Mouse (Mus musculus): ENCODE results near the gene Olig2.

Olig2 gene

GRCm38 (mm10) chr16:91225233-91226037, at the start of gene Olig2:
TSS of gene Olig2 (plus strand) at chr16:91225457.
- no peak for DNase-seq

GRCm38 (mm10) chr16:91175892-91176291, 49.4 kb upstream of the Olig2 start:
- DNase-seq: no peak

GRCm38 (mm10) chr16:91187046-91187445, 38.2 kb upstream of the Olig2 start:
- DNase-seq: no peak

GRCm38 (mm10) chr16:91187662-91188061, 37.6 kb upstream of the Olig2 start:
- DNase-seq: no peak

- DNase-seq: no peak
Observed at GRCm38 (mm10) chr16:91188304-91188703, 37.0 kb upstream of the Olig2 start.

- no peak for DNase-seq
Observed at GRCm38 (mm10) chr16:91191233-91191632, 34.0 kb upstream of the Olig2 start.

GRCm38 (mm10) chr16:91191663-91192237, 33.5 kb upstream of the Olig2 start:
- DNase-seq: no peak

- no peak for DNase-seq
Observed at GRCm38 (mm10) chr16:91192672-91193354, 32.4 kb upstream of the Olig2 start.

- DNase-seq: no peak
Observed at GRCm38 (mm10) chr16:91199815-91200214, 25.4 kb upstream of the Olig2 start.

GRCm38 (mm10) chr16:91202989-91203388, 22.3 kb upstream of the Olig2 start:
- no peak for DNase-seq

- DNase-seq: no peak
Observed at GRCm38 (mm10) chr16:91206371-91206770, 18.9 kb upstream of the Olig2 start.

GRCm38 (mm10) chr16:91217077-91217476, 8.2 kb upstream of the Olig2 start:
- no peak for DNase-seq

- no peak for DNase-seq
Observed at GRCm38 (mm10) chr16:91217948-91218347, 7.3 kb upstream of the Olig2 start.

- DNase-seq: no peak
Observed at GRCm38 (mm10) chr16:91219246-91219645, 6.0 kb upstream of the Olig2 start.

GRCm38 (mm10) chr16:91222171-91222642, 3.0 kb upstream of the Olig2 start:
- DNase-seq: no peak

- no peak for DNase-seq
Observed at GRCm38 (mm10) chr16:91222643-91223271, 2.5 kb upstream of the Olig2 start.

GRCm38 (mm10) chr16:91223327-91224067, 1.8 kb upstream of the Olig2 start:
- DNase-seq: no peak

- no peak for DNase-seq
Observed at GRCm38 (mm10) chr16:91224068-91224402, 1.2 kb upstream of the Olig2 start.

- DNase-seq: no peak
Observed at GRCm38 (mm10) chr16:91224481-91225232, 600 bp upstream of the Olig2 start.

- no peak for DNase-seq
Observed at GRCm38 (mm10) chr16:91226038-91226882, 1.0 kb downstream of the Olig2 start.
